Mouse (Mus musculus) lung, postnatal 25 days (tissue): ENCODE results near the gene Gstm1.
A peak's percentile ranks its signal among the peaks of the same experiment; 100 is the strongest.

Experiments used
- DNase-seq: peaks from one replicate; pipeline ENCODE4 v3.0.0; 2022; ENCODE audit warnings: low spot score

Gene Gstm1

DNA sequence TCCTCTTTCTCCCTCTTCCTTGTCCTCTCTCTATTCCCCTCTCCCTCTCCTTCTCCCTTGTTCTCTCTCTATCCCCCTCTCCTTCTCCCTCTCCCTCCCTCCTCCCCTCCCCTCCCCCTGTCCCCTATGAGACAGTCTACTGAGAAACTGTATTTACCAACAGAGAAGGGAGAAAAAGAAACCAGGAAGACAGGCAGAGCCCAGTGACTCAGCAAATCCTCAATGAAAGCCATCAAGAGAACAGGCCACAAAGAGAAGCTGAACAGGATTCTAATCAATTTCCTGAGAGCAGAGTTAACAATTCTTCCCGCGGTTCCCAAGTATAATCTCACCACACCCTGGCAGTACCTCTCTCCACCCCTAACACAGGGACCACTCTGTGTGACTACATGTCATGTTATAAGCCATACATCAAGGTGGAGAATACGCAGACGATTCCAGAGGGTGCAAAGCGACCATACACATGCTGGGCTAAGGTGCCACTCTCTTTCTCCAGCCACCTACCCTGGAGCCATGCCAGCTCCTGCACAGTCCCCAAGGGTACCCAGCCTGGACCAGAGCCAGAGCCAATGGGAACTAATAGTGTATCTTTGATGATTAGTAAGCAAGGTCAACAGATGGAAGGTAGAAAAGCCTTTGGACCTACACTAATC is 53.0 kb downstream of the Gstm1 start:
- DNase-seq: peak; percentile 41

DNA sequence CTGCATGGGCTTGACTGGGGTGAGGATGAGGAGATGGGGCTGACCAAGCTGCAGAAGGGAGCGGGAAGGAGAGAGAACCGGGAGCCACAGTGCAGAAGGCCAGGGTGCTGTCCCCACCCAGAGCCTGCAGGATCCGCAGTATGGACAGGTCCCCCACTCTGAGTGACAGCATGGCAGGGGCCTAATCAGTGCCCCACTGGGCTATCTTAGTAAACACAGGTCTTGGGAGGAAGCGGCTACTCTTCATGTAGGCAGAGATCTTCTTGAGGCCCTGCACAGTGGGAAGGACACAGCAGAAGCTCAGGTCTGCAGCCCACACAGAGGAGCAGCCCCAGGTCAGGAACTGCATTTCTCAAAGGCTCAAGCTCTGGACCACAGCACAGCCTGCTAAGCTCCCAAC is 53.7 kb downstream of the Gstm1 start:
- no peak for DNase-seq
